Mouse (Mus musculus) layer of hippocampus, postnatal 10 days (tissue): Measurements from ENCODE around the gene Maf. TPM values are rescaled to one million over a fixed set of nuclear protein-coding genes. Genes with fewer than 3 reads are reported as not detected.

ENCODE experiments used
- DNase-seq, 2 experiments: peaks; one replicate each; pipeline ENCODE4 v3.0.0; 2021; ENCODE audit warnings: low spot score in 2 of 2
- long read RNA-seq: library from polyadenylated mRNA; stranded (forward); transcript quantifications from one replicate; pipeline ENCODE4 v2.0.0, GENCODE M21; 2023
- total RNA-seq, 2 experiments: library from RNA; stranded (reverse); gene quantifications; 2 replicates each; pipeline ENCODE4 v1.2.3; 2021

The Maf gene
- total RNA-seq: 10 to 100 TPM; 25.8 to 28.2 TPM
- long read RNA-seq, full-length matches to known transcripts: 5 of 9 reads
- long read RNA-seq, partial matches to known transcripts: 1 of 9 reads
- long read RNA-seq, other reads (novel, unspliced or antisense): 3 of 9 reads

- DNase-seq: peak; percentile 50 to 63
Measured at GRCm38 (mm10) chr8:115707731-115708590, at the start of gene Maf. Gene Maf (minus strand): TSS chr8:115707794.

GRCm38 (mm10) chr8:115756965-115757364, 49.4 kb upstream of the Maf start:
- DNase-seq: no peak

GRCm38 (mm10) chr8:115756027-115756426, 48.4 kb upstream of the Maf start:
- no peak for DNase-seq

GRCm38 (mm10) chr8:115754694-115755093, 47.1 kb upstream of the Maf start:
- DNase-seq: no peak

GRCm38 (mm10) chr8:115753801-115754200, 46.2 kb upstream of the Maf start:
- no peak for DNase-seq

GRCm38 (mm10) chr8:115747426-115747825, 39.8 kb upstream of the Maf start:
- DNase-seq: no peak

GRCm38 (mm10) chr8:115745648-115746047, 38.1 kb upstream of the Maf start:
- no peak for DNase-seq

- no peak for DNase-seq
Measured at GRCm38 (mm10) chr8:115743441-115743840, 35.8 kb upstream of the Maf start.

GRCm38 (mm10) chr8:115742646-115743045, 35.1 kb upstream of the Maf start:
- no peak for DNase-seq

GRCm38 (mm10) chr8:115741964-115742363, 34.4 kb upstream of the Maf start:
- no peak for DNase-seq

GRCm38 (mm10) chr8:115739756-115740155, 32.2 kb upstream of the Maf start:
- DNase-seq: no peak

GRCm38 (mm10) chr8:115732401-115732800, 24.8 kb upstream of the Maf start:
- peak in 1 of 2 experiments; percentile 21 for DNase-seq

- DNase-seq: no peak
Measured at GRCm38 (mm10) chr8:115726807-115727206, 19.2 kb upstream of the Maf start.

GRCm38 (mm10) chr8:115726231-115726630, 18.6 kb upstream of the Maf start:
- no peak for DNase-seq

- no peak for DNase-seq
Measured at GRCm38 (mm10) chr8:115719126-115719525, 11.5 kb upstream of the Maf start.

GRCm38 (mm10) chr8:115718621-115719020, 11.0 kb upstream of the Maf start:
- no peak for DNase-seq

GRCm38 (mm10) chr8:115715262-115715661, 7.7 kb upstream of the Maf start:
- DNase-seq: no peak

GRCm38 (mm10) chr8:115711106-115711505, 3.5 kb upstream of the Maf start:
- no peak for DNase-seq

GRCm38 (mm10) chr8:115709931-115710330, 2.3 kb upstream of the Maf start:
- DNase-seq: no peak

GRCm38 (mm10) chr8:115708936-115709780, 1.6 kb upstream of the Maf start:
- DNase-seq: peak; percentile 88

- DNase-seq: peak; percentile 48 to 65
Measured at GRCm38 (mm10) chr8:115706861-115707730, 498 bp downstream of the Maf start.
